Mouse (Mus musculus): ENCODE data around the gene Wdr17. TPM values are rescaled to one million over a fixed set of nuclear protein-coding genes. Genes with fewer than 3 reads are reported as not detected.
"Not testable (repeated sequence)": the region's sequence is repeated elsewhere in the genome, so short reads cannot be mapped to it uniquely, and the experiment has no call there.

Wdr17 gene
- total and polyA plus RNA-seq, 2 experiments from 2014 or later = 17.8 to 24.3 TPM

DNA sequence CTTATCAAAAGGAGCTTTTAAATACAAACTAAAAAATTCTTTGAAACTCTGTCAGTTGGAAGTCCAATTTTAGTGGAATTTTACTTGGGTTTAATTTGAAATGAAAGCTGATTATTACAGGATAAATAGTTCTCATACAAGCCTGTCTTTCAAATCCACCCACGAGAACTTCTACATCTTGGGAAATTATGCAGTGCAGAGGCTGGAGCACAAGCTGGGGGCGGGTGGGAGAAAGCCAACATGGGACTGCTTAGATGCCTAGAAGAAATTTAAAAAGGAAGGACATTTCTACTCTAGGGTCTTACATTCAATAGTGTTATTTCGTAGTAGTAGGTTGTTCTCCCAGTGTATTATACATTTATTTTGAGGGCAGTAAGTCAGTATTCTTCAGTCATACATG, 219.2 kb downstream of the Wdr17 start:
- no peak for DNase-seq
- Histone ChIP-seq H3K9me3 (ENCODE audit: low read length) (no peaks in the 10 kb centered on the region), H3K9ac (no peak overlapping the region), H3K4me1 (ENCODE audit: insufficient read depth) (no peaks in the 10 kb centered on the region), H3K27me3 (ENCODE audit: insufficient read depth, low read length) (no peaks in the 10 kb centered on the region), H3K36me3 (ENCODE audit: insufficient read depth) (no peaks in the 10 kb centered on the region), H3K27ac (ENCODE audit: low read depth, low read length) (no peak overlapping the region), H3K4me3 (ENCODE audit: low read depth, low read length) (no peak overlapping the region), H3K4me2 (ENCODE audit: low read depth) (no peak overlapping the region)
- no peak for TF ChIP-seq CTCF (IDR thresholded peaks at IDR 0.05; ENCODE audit: low read depth)
- ATAC-seq = no peak
- 77% methylated on average over 3 of the region's 3 CpGs for WGBS

- 30% methylated on average over 5 of the region's 5 CpGs for WGBS
Measured at GRCm38 (mm10) chr8:54660675-54661074, 226.3 kb downstream of the Wdr17 start.

GRCm38 (mm10) chr8:54659703-54660102, 227.3 kb downstream of the Wdr17 start:
- H3K27ac ChIP-seq (ENCODE audit: low read depth, low read length) = no peak overlapping the region
- no peak overlapping the region for H3K4me2 ChIP-seq (ENCODE audit: low read depth)
- TF ChIP-seq CTCF (IDR thresholded peaks at IDR 0.05; ENCODE audit: low read depth) = peak; percentile 40
- ATAC-seq (no peak), DNase-seq (peak; percentile 3)
- H3K9ac ChIP-seq = no peak overlapping the region
- no peaks in the 10 kb centered on the region for H3K4me1 ChIP-seq (ENCODE audit: insufficient read depth)
- H3K9me3 ChIP-seq (ENCODE audit: low read length) = no peaks in the 10 kb centered on the region
- 90% methylated on average over 2 of the region's 2 CpGs for WGBS
- H3K4me3 ChIP-seq (ENCODE audit: low read depth, low read length) = no peak overlapping the region
- H3K36me3 ChIP-seq (ENCODE audit: insufficient read depth) = peaks cover 4% of the 10 kb centered on the region; the same call in 1 of the 2 replicates
- H3K27me3 ChIP-seq (ENCODE audit: insufficient read depth, low read length) = no peaks in the 10 kb centered on the region

More at GRCm38 (mm10) chr8:54660675-54661074, 226.3 kb downstream of the Wdr17 start:
- DNase-seq (peak; percentile 75), ATAC-seq (peak; percentile 78)
- H3K27me3 ChIP-seq (ENCODE audit: insufficient read depth, low read length) = no peaks in the 10 kb centered on the region
- no peak overlapping the region for H3K4me2 ChIP-seq (ENCODE audit: low read depth)
- H3K4me1 ChIP-seq (ENCODE audit: insufficient read depth) = no peaks in the 10 kb centered on the region
- H3K27ac ChIP-seq (ENCODE audit: low read depth, low read length) = no peak overlapping the region
- TF ChIP-seq CTCF (IDR thresholded peaks at IDR 0.05; ENCODE audit: low read depth) = peak; percentile 79
- peaks cover 4% of the 10 kb centered on the region; the same call in 1 of the 2 replicates for H3K36me3 ChIP-seq (ENCODE audit: insufficient read depth)
- no peaks in the 10 kb centered on the region for H3K9me3 ChIP-seq (ENCODE audit: low read length)
- no peak overlapping the region for H3K9ac ChIP-seq
- H3K4me3 ChIP-seq (ENCODE audit: low read depth, low read length) = no peak overlapping the region

- Histone ChIP-seq H3K4me1 (ENCODE audit: insufficient read depth) (no peaks in the 10 kb centered on the region), H3K27me3 (ENCODE audit: insufficient read depth, low read length) (no peaks in the 10 kb centered on the region), H3K4me2 (ENCODE audit: low read depth) (no peak overlapping the region), H3K9me3 (ENCODE audit: low read length) (no peaks in the 10 kb centered on the region), H3K36me3 (ENCODE audit: insufficient read depth) (peaks cover 4% of the 10 kb centered on the region; the same call in 1 of the 2 replicates), H3K4me3 (ENCODE audit: low read depth, low read length) (no peak overlapping the region), H3K27ac (ENCODE audit: low read depth, low read length) (no peak overlapping the region), H3K9ac (no peak overlapping the region)
- DNase-seq (no peak), ATAC-seq (no peak)
- TF ChIP-seq CTCF (IDR thresholded peaks at IDR 0.05; ENCODE audit: low read depth) = no peak
- WGBS = 39% methylated on average over 4 of the region's 4 CpGs
Measured at GRCm38 (mm10) chr8:54638634-54639033, 248.3 kb downstream of the Wdr17 start.

DNA sequence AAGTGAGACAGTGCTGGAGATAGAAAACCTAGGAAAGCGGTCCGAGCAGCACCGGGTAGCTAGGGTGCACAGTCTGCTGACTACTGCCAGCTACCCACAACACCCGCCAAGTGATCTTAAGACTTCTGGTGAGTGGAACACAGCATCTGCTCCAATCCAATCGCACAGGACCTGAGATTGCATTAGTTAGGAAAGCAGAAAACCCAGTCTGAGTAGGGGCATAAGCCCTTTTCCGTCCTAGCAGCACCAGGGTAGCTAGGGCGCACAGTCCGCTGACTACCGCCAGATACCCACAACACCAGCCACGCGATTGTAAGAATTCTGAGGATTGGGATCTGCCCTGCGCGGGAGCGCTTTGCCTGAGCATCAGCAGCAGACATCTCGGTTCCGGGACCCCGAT, 270.3 kb downstream of the Wdr17 start:
- WGBS = 96% methylated on average over 17 of the region's 17 CpGs
- not testable (repeated sequence) for DNase-seq

GRCm38 (mm10) chr8:54610238-54610637, 276.7 kb downstream of the Wdr17 start:
- no peak for DNase-seq
- H3K4me1 ChIP-seq (ENCODE audit: insufficient read depth) = no peaks in the 10 kb centered on the region
- no peaks in the 10 kb centered on the region for H3K27me3 ChIP-seq (ENCODE audit: insufficient read depth, low read length)
- no peak for TF ChIP-seq CTCF (IDR thresholded peaks at IDR 0.05; ENCODE audit: low read depth)
- H3K9me3 ChIP-seq (ENCODE audit: low read length) = no peaks in the 10 kb centered on the region
- no peak overlapping the region for H3K27ac ChIP-seq (ENCODE audit: low read depth, low read length)
- no peak overlapping the region for H3K4me2 ChIP-seq (ENCODE audit: low read depth)
- no peak overlapping the region for H3K4me3 ChIP-seq (ENCODE audit: low read depth, low read length)
- no peak for ATAC-seq
- no peak overlapping the region for H3K9ac ChIP-seq
- WGBS = 68% methylated on average over 4 of the region's 4 CpGs
- no peaks in the 10 kb centered on the region for H3K36me3 ChIP-seq (ENCODE audit: insufficient read depth)

More for the DNA sequence above, 270.3 kb downstream of the Wdr17 start:
- not testable (repeated sequence) for H3K4me1 ChIP-seq (ENCODE audit: insufficient read depth); H3K4me2 ChIP-seq (ENCODE audit: low read depth); H3K9ac ChIP-seq; ATAC-seq; H3K27me3 ChIP-seq (ENCODE audit: insufficient read depth, low read length); H3K27ac ChIP-seq (ENCODE audit: low read depth, low read length); H3K9me3 ChIP-seq (ENCODE audit: low read length); H3K4me3 ChIP-seq (ENCODE audit: low read depth, low read length); H3K36me3 ChIP-seq (ENCODE audit: insufficient read depth)

- Histone ChIP-seq H3K4me2 (ENCODE audit: low read depth) (no peak overlapping the region), H3K9ac (no peak overlapping the region), H3K4me3 (ENCODE audit: low read depth, low read length) (no peak overlapping the region), H3K36me3 (ENCODE audit: insufficient read depth) (no peaks in the 10 kb centered on the region), H3K27ac (ENCODE audit: low read depth, low read length) (no peak overlapping the region), H3K27me3 (ENCODE audit: insufficient read depth, low read length) (no peaks in the 10 kb centered on the region), H3K9me3 (ENCODE audit: low read length) (no peaks in the 10 kb centered on the region), H3K4me1 (ENCODE audit: insufficient read depth) (no peaks in the 10 kb centered on the region)
- no peak for TF ChIP-seq CTCF (IDR thresholded peaks at IDR 0.05; ENCODE audit: low read depth)
- 80% methylated on average over 2 of the region's 2 CpGs for WGBS
- ATAC-seq = no peak
- no peak for DNase-seq
Measured at GRCm38 (mm10) chr8:54609336-54609735, 277.6 kb downstream of the Wdr17 start.

Data from forebrain, postnatal 0 days (tissue).